Mouse (Mus musculus) T-helper 1 cell (primary cell): ENCODE measurements around the gene Gm49369.

Experiments used
- in situ Hi-C: fragments of 300-600 bp; cut with MboI, MseI; formaldehyde crosslinking; loops from one replicate; pipeline ENCODE4 v1.15.1; 2025; ENCODE audit warnings: high pct_unique_total_duplicates

Gm49369 gene

DNA sequence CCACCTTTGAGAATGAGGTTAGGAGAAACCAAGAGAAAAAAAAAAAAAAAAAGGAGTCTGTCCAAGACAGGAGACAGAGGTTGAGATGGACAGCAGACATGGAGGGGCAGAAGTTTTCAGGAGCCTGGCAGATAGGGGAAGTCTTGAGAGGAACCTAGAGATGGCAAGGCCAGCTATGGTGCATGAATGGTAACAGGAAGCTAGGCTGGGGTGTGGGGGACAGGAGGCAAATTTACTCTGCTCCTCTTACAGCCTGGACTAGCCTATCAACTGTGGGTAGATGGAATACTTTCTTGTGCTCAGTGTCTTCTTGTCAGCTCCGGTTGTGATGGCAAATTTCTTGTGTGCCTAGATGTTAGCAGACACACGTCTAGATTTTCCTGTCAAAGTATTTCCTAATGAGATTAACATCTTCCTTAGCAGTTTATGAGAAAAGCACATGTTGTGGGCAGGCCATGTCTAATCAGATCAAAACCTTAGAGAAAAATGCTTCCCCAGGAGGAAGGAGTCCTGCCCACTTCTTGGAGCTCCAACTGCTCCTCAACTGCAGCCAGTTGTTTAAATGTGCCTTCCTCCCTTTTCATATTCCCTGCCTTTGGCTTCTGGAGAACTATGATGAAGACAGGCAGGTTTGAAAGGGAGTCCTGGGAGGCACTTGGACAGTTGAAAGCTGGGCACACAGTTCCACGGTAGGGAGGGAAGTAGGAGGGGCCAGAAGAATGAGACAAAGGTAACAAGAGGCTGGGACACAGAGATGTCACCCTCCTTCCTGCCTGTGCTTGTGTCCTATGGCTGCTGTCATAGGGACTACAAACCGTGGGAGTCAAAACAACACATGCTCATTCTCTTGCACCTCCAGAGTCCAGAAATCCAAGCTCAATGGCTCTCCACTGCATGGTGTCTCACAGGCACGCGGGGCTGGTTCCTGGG is 12.1 kb upstream of the Gm49369 start:
- in situ Hi-C loops: loop anchor here (5.0 kb wide), 1 partner anchor 53 kb away; no protein-coding TSS in a partner anchor

- in situ Hi-C loops: no loop called here
Measured at GRCm38 (mm10) chr7:142393191-142393590, 10.7 kb upstream of the Gm49369 start.

DNA sequence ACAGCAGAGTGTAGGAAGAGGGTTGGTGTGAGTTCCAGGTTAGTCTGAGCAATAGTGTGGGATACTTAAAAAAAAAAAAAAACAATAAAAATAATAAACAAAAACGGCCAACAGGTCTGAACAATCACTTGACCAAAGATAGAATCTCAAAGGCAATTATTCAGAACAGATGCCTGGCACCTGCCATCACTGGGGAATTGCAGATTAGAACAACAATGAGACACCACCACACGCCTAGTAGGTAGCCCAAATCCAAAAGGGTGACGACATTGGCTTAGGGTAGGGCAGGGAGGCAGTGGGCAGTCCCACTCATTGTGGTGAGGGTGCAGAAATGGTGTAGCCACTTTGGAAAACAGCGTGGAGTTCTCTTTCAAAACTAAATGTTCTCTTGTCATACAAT is 9.1 kb upstream of the Gm49369 start:
- in situ Hi-C loops: no loop called here

DNA sequence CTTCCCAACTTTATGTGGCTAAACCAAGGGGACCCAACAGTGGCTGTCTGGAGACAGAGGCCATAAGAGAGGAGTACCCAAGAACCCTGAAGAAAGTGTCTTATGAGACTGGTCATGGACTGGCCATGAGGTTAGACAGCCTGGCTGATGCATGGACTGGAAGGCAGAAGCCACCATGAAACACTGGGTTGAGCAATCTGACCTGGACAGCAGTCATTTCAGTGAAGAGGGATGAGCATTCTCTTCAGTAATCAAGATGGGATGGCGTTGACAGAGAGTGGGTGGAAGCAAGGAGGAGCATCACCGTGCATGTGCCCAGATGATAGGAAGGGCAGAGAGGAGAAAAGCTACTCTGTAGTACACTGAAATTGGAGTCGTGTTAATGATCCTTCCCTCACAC is 8.6 kb upstream of the Gm49369 start:
- in situ Hi-C loops: no loop called here

DNA sequence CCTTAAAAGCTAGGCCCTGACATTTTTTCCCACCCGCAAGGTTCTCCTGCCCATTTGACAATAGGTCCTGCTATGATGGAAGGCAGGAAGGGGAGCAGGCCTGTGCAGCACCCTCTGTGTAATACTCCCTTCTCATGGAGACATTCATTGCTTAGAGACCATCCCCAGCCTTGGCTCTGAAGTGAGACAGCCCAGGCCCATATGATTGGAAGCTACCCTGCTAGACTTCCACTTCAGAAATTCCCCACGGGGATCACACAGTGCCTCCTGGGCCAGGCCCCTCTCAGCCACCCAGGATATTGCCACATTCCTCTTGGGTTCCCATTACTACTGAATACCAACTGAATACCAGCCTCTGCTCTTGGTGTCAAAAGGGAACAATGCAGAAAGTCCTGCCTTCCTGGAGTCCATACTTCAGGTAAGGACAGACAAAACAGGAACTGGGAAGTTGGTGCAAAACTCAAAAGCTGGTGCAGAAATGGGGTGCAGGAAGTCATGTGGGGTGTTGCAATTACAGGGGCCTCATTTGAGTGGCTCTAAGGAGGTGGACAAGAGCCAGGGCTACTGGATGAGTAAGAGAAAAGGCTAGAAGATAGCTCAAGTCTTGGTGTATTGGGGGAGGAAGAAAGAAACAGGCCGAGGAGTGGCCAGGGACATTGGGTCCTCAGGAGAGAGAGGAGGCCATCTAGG is 7.6 kb upstream of the Gm49369 start:
- in situ Hi-C loops: loop anchor here (10.0 kb wide), 1 partner anchor 915 kb away; the partner anchor contains the start of genes Polr2l and Tspan4

DNA sequence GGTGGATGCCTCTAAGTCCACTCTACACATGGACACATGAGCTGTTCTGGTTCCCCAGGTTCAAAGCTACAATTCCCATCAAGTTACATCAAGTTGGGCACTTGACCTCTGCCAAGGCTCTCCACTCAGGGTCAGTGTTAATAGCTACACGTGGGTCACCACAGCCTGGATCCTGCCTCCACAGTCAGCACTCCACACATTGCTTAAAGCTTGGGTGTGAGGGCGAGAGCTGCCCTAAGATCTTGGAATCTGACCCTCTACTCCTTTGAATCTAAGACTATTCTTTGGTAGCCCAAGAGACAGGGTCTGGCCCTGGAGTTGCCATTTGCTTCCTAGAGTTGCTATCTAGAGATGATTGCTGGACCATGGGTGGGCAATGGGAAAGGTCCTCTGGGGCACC is 6.3 kb upstream of the Gm49369 start:
- in situ Hi-C loops: loop anchor here (10.0 kb wide), 1 partner anchor 914 kb away; the partner anchor contains the start of genes Polr2l and Tspan4

DNA sequence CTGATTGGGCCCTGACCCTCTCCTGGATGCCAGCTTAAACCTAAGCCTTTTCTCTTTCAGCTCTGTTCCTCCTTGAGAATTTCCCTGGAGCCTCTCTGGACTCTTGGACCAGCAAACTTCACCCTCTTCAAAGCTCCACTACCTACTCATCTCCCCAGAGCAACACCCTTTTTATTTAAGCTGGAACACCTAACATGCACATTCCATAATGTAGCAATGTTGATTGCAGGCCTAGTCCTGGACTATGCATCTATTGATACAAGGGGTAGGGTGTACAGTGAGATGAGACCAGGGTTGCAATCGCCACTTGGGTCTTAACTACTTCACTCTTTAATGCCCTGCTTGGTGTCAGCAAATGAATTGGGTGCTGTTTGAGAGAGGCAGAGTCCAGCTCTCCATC is 5.7 kb upstream of the Gm49369 start:
- in situ Hi-C loops: loop anchor here (10.0 kb wide), 1 partner anchor 913 kb away; the partner anchor contains the start of genes Polr2l and Tspan4

DNA sequence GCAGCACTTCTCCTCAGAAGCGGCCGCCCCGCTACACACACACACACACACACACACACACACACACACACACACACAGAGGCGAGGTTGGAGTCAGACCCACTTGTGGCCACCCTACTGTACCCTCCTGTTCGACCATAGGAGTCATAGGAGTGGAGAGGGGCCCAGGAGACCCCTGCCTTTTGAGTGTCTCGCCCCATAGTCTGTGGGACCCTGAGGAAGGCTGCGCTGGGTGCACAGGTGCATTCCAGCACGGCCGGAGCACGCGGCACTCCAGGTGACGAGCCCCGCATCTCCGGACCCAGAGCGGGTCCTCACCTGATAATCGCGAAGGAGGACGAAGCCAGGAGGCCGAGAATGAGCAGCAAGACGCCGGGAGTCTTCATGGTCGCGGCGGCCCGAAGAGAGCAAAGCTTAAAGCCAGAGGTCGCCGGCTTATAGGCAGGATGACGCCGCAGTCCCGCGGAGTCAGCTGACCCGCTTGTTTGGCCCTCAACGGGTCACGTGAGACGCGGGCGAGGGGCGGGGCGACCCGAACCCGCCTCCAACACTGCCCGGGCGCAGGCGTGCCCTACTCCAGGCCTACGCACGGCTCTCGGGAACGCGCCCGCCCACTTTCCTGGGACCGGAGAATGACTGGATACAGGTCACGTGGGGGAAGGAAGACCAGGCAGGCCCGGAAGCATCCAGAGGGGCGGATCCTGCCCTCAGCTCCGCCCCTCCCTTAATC is 5.1 kb upstream of the Gm49369 start, which contains the start of gene Ctsd:
Ctsd (minus strand) TSS at position 620 of the 730 bp plus-strand sequence.
- in situ Hi-C loops: loop anchor here (10.0 kb wide), 1 partner anchor 913 kb away; the partner anchor contains the start of genes Polr2l and Tspan4

DNA sequence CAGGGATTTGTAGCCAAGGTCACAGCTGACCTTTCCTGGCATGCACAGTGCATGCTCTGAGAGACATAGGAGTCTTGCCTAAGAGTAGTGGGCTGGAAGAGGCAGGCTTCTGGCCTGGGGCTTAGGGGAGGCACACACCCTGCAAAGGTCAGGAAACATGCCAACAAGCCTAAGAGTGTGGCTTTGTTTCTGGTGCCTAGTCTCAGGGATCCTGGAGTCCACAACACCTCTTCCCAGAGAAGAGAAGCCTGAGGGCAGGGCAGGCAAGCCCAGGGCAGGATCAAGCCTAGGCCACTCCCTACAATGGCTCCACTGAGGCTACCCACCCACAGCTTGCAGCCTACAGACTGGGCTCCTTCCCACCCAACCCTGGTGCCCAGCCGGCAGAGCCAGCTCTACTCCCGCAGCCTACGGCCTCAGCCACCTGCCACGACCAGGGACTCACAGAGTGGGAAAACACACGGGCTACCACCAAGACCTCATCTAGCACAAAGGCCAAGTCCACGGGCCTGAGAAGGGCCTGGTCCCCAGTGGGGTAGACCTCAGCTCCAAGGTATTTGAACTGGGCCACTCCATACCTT is 4.2 kb upstream of the Gm49369 start:
- in situ Hi-C loops: loop anchor here (10.0 kb wide), 1 partner anchor 912 kb away; the partner anchor contains the start of genes Polr2l and Tspan4

DNA sequence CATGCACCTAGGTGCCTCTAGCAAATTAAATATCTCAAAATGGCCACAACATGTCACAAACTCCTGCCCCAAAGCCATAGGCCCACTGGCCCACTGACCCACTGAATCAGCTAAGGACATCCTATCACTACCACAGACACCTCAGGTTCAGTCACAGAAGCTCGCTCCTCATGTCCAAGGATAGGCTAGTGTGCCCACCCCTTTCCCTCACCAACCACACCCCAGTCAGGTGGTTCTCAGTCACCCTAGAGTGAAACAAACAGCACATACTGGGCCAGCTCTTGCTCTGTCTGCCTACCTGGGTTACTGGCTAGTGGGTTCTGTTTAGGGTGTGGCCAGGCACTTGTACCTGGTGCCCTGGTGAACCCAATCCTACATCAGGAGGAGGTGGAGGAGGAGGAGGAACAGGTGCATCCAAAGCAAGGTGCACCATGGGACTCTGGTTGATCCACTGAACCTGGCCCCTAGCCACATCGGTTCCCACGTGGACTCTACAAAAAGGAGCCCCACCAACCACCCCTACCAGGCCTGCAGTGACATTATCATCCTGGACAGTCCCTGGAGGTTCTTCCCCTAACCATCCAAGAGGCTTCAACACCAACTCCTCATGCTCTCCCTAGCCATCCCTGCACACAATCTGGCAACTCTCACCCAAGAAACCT is 3.4 kb upstream of the Gm49369 start:
- in situ Hi-C loops: loop anchor here (10.0 kb wide), 1 partner anchor 911 kb away; the partner anchor contains the start of genes Polr2l and Tspan4

DNA sequence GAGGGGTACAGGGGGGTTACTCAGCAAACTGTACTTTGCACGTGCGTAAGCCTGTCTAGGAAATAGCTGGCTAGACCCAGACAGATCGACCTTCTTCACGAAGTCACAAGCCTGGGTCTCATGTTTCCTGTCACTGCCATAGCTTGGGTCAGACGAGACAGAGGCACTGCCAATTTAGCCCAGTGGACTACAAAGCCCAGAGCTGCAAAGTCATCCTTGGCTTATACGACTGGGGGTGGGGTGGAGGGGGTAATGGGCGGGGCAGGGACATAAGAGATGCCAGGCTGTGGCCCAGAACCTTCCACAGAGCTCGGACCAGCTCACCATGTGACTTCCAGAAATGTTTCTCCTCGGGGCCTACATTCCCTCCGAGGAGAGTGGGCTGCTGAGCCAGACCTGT is 1.8 kb upstream of the Gm49369 start:
- in situ Hi-C loops: loop anchor here (10.0 kb wide), 1 partner anchor 910 kb away; the partner anchor contains the start of genes Polr2l and Tspan4

DNA sequence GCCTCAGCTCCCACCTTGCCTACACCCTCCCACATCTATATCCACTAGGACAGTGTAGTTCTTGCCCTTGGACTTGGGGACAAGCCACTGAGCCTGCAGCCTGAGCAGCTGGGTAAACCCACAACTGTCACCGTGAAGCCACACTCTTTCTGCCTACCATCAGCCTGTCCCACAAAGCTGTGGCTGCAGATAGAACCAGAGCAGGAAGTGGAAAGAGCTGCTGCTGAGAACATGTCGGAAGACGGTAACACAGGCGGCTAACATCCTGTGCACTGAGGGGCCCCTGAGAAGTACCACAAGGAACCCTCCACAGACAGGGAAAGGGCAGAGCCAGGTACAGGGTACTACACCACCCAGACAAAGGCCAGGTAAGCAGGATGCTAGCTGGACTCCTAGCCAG is 1.3 kb downstream of the Gm49369 start:
- in situ Hi-C loops: loop anchor here (10.0 kb wide), 1 partner anchor 906 kb away; the partner anchor contains the start of genes Polr2l and Tspan4

DNA sequence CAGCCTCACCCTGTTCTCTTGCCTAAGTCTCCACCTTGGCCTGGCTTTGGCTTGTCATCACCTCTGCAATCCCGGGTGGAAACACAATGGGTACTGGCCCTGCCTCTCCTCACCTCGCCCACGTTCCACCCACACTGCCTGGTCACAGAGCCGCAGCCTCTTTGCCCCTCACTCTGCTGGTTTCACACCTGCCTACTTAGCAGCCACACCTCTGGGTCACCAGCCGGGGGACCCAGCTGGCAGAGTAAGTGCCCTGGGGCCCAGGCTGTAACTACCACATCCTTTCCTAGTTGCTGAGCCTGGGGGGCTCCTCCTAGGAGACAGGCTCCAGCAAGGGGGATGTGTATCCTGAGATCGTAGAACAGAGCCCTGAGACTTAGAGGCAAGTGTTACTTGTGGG is 3.3 kb downstream of the Gm49369 start:
- in situ Hi-C loops: loop anchor here (5.0 kb wide), 1 partner anchor 42 kb away; no protein-coding TSS in a partner anchor

DNA sequence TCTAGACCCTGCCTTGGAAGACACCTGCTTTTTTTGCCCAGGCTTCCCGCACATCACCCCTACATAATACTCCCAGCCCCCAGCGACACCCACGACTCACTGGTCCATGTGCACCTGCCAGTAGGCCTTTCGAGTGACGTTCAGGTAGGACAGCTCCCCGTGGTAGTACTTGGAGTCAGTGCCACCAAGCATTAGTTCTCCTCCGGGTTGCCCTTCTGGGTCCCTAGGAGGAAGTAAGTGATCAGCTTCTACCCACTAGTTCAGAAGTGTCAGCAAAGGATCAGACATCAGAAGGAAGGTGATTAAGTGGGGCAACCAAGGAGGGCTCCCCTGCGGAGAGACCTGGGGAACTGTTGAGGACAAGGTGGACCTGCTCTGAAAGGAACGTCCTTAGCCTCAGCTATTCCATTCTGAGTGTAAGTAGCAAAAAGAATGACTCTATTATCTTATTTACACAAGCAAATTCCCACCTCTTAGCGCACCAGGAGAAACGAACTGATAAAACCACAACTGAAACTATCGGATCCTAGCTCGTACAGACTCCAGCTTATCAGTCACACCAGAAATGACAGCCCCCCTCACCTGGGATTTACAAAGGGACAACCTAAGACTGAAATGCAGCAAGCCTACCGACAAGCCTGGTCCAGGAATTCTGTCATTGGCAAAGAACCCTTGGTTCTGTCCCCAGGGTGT is 5.1 kb downstream of the Gm49369 start:
- in situ Hi-C loops: loop anchor here (5.0 kb wide), 1 partner anchor 40 kb away; no protein-coding TSS in a partner anchor

DNA sequence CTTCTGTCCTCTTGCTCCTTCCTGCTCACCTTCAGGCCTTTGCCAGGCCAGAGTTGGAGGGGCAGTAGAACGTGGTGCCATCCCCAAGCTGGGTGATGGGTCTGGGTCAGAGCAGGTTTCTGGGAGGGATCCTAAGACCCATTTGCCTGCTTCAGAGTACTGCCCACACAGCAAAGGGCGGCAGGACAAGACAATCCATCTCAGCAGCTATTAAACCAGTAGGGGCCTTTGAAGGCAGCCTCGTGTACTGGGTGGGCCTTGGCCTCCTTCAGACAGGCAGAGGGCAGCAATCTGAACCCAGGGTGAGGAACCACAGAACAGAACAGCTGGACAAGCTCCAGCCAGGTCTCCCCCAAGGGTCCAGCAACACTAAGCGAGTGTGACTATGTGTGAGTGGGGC is 6.4 kb downstream of the Gm49369 start:
- in situ Hi-C loops: loop anchor here (5.0 kb wide), 1 partner anchor 39 kb away; no protein-coding TSS in a partner anchor

GRCm38 (mm10) chr7:142375261-142375724 is 7.2 kb downstream of the Gm49369 start:
- in situ Hi-C loops: loop anchor here (5.0 kb wide), 1 partner anchor 38 kb away; no protein-coding TSS in a partner anchor

GRCm38 (mm10) chr7:142374413-142375015 is 8.0 kb downstream of the Gm49369 start:
- in situ Hi-C loops: loop anchor here (5.0 kb wide), 1 partner anchor 37 kb away; no protein-coding TSS in a partner anchor

- in situ Hi-C loops: no loop called here
Measured at GRCm38 (mm10) chr7:142373641-142374412, 8.6 kb downstream of the Gm49369 start, which contains the start of gene Ifitm10. Ifitm10 (minus strand) TSS chr7:142373753.
